Mouse (Mus musculus): Measurements from ENCODE around the gene Nudc. TPM values are rescaled to one million over a fixed set of nuclear protein-coding genes. Genes with fewer than 3 reads are reported as not detected.

Gene Nudc
- polyA plus RNA-seq, 1 experiment from 2014 or later: 293 TPM

GRCm38 (mm10) chr4:133494867-133495266 is 50.9 kb downstream of the Nudc start:
- Histone ChIP-seq H3K27me3 (ENCODE audit: insufficient read depth, low read length) (peaks cover 51% of the 10 kb centered on the region), H3K4me1 (ENCODE audit: insufficient read depth, low read length) (peaks cover 20% of the 10 kb centered on the region), H3K9me3 (ENCODE audit: low read length) (no peaks in the 10 kb centered on the region), H3K4me2 (replicated peaks; ENCODE audit: low read depth, low read length) (no peak overlapping the region), H3K27ac (ENCODE audit: low read length) (no peak overlapping the region), H3K36me3 (ENCODE audit: insufficient read depth, low read length) (no peaks in the 10 kb centered on the region), H3K9ac (replicated peaks; ENCODE audit: low read length) (no peak overlapping the region), H3K4me3 (ENCODE audit: low read length) (no peak overlapping the region)
- 69% methylated on average over 4 of the region's 4 CpGs for WGBS
- no peak for ATAC-seq (ENCODE audit: low FRiP score, low TSS enrichment)

GRCm38 (mm10) chr4:133494432-133494831 is 51.4 kb downstream of the Nudc start:
- H3K36me3 ChIP-seq (ENCODE audit: insufficient read depth, low read length): no peaks in the 10 kb centered on the region
- peaks cover 47% of the 10 kb centered on the region for H3K27me3 ChIP-seq (ENCODE audit: insufficient read depth, low read length)
- H3K9ac ChIP-seq (replicated peaks; ENCODE audit: low read length): peak overlapping the region; percentile 28; the same call in 1 of the 2 replicates
- no peak for ATAC-seq (ENCODE audit: low FRiP score, low TSS enrichment)
- H3K9me3 ChIP-seq (ENCODE audit: low read length): no peaks in the 10 kb centered on the region
- peaks cover 23% of the 10 kb centered on the region for H3K4me1 ChIP-seq (ENCODE audit: insufficient read depth, low read length)
- H3K4me2 ChIP-seq (replicated peaks; ENCODE audit: low read depth, low read length): peak overlapping the region; percentile 67
- no peak overlapping the region for H3K27ac ChIP-seq (ENCODE audit: low read length)
- H3K4me3 ChIP-seq (ENCODE audit: low read length): peak overlapping the region; percentile 39
- WGBS: 0% methylated on average over 12 of the region's 12 CpGs

- peak overlapping the region; percentile 67 for H3K4me2 ChIP-seq (replicated peaks; ENCODE audit: low read depth, low read length)
- H3K36me3 ChIP-seq (ENCODE audit: insufficient read depth, low read length): no peaks in the 10 kb centered on the region
- ATAC-seq (ENCODE audit: low FRiP score, low TSS enrichment): no peak
- 18% methylated on average over 10 of the region's 12 CpGs for WGBS
- peak overlapping the region; percentile 28; the same call in 1 of the 2 replicates for H3K9ac ChIP-seq (replicated peaks; ENCODE audit: low read length)
- peaks cover 42% of the 10 kb centered on the region for H3K27me3 ChIP-seq (ENCODE audit: insufficient read depth, low read length)
- no peak overlapping the region for H3K27ac ChIP-seq (ENCODE audit: low read length)
- H3K9me3 ChIP-seq (ENCODE audit: low read length): no peaks in the 10 kb centered on the region
- peaks cover 27% of the 10 kb centered on the region for H3K4me1 ChIP-seq (ENCODE audit: insufficient read depth, low read length)
- H3K4me3 ChIP-seq (ENCODE audit: low read length): peak overlapping the region; percentile 39
Measured at GRCm38 (mm10) chr4:133493895-133494294, 51.9 kb downstream of the Nudc start.

- Histone ChIP-seq H3K9me3 (ENCODE audit: low read length) (no peaks in the 10 kb centered on the region), H3K4me3 (ENCODE audit: low read length) (no peak overlapping the region), H3K36me3 (ENCODE audit: insufficient read depth, low read length) (no peaks in the 10 kb centered on the region), H3K9ac (replicated peaks; ENCODE audit: low read length) (no peak overlapping the region), H3K4me1 (ENCODE audit: insufficient read depth, low read length) (peaks cover 16% of the 10 kb centered on the region), H3K27me3 (ENCODE audit: insufficient read depth, low read length) (peaks cover 21% of the 10 kb centered on the region), H3K4me2 (replicated peaks; ENCODE audit: low read depth, low read length) (no peak overlapping the region), H3K27ac (ENCODE audit: low read length) (no peak overlapping the region)
- WGBS: 33% methylated on average over 10 of the region's 10 CpGs
- 0 out of 2 replicates have a peak, but pooled peaks have one; percentile 14 for ATAC-seq (ENCODE audit: low FRiP score, low TSS enrichment)
Measured at GRCm38 (mm10) chr4:133491800-133492199, 54.0 kb downstream of the Nudc start.

- no peaks in the 10 kb centered on the region for H3K9me3 ChIP-seq (ENCODE audit: low read length)
- no peak overlapping the region for H3K4me2 ChIP-seq (replicated peaks; ENCODE audit: low read depth, low read length)
- 41% methylated on average over 4 of the region's 4 CpGs for WGBS
- H3K9ac ChIP-seq (replicated peaks; ENCODE audit: low read length): no peak overlapping the region
- no peaks in the 10 kb centered on the region for H3K27me3 ChIP-seq (ENCODE audit: insufficient read depth, low read length)
- no peak for ATAC-seq (ENCODE audit: low FRiP score, low TSS enrichment)
- H3K4me1 ChIP-seq (ENCODE audit: insufficient read depth, low read length): peaks cover 16% of the 10 kb centered on the region
- no peaks in the 10 kb centered on the region for H3K36me3 ChIP-seq (ENCODE audit: insufficient read depth, low read length)
- 0 out of 2 replicates have a peak overlapping the region, but pooled peaks have one; percentile 6 for H3K27ac ChIP-seq (ENCODE audit: low read length)
- no peak overlapping the region for H3K4me3 ChIP-seq (ENCODE audit: low read length)
Measured at GRCm38 (mm10) chr4:133489489-133490245, 56.1 kb downstream of the Nudc start.

GRCm38 (mm10) chr4:133488619-133489392 is 57.0 kb downstream of the Nudc start:
- 0 out of 2 replicates have a peak overlapping the region, but pooled peaks have one; percentile 6 for H3K27ac ChIP-seq (ENCODE audit: low read length)
- peaks cover 21% of the 10 kb centered on the region for H3K4me1 ChIP-seq (ENCODE audit: insufficient read depth, low read length)
- H3K36me3 ChIP-seq (ENCODE audit: insufficient read depth, low read length): no peaks in the 10 kb centered on the region
- no peak for ATAC-seq (ENCODE audit: low FRiP score, low TSS enrichment)
- H3K9ac ChIP-seq (replicated peaks; ENCODE audit: low read length): no peak overlapping the region
- no peak overlapping the region for H3K4me3 ChIP-seq (ENCODE audit: low read length)
- H3K4me2 ChIP-seq (replicated peaks; ENCODE audit: low read depth, low read length): no peak overlapping the region
- H3K9me3 ChIP-seq (ENCODE audit: low read length): no peaks in the 10 kb centered on the region
- peaks cover 2% of the 10 kb centered on the region; the same call in 1 of the 2 replicates for H3K27me3 ChIP-seq (ENCODE audit: insufficient read depth, low read length)
- WGBS: 60% methylated on average over 20 of the region's 20 CpGs

GRCm38 (mm10) chr4:133486673-133487357 is 59.0 kb downstream of the Nudc start:
- Histone ChIP-seq H3K27me3 (ENCODE audit: insufficient read depth, low read length) (peaks cover 12% of the 10 kb centered on the region; the same call in 1 of the 2 replicates), H3K9me3 (ENCODE audit: low read length) (no peaks in the 10 kb centered on the region), H3K4me3 (ENCODE audit: low read length) (no peak overlapping the region), H3K4me1 (ENCODE audit: insufficient read depth, low read length) (peaks cover 20% of the 10 kb centered on the region), H3K27ac (ENCODE audit: low read length) (no peak overlapping the region), H3K9ac (replicated peaks; ENCODE audit: low read length) (no peak overlapping the region), H3K4me2 (replicated peaks; ENCODE audit: low read depth, low read length) (no peak overlapping the region), H3K36me3 (ENCODE audit: insufficient read depth, low read length) (no peaks in the 10 kb centered on the region)
- WGBS: 95% methylated on average over 26 of the region's 26 CpGs
- no peak for ATAC-seq (ENCODE audit: low FRiP score, low TSS enrichment)

GRCm38 (mm10) chr4:133485691-133486425 is 59.9 kb downstream of the Nudc start:
- no peak overlapping the region for H3K4me2 ChIP-seq (replicated peaks; ENCODE audit: low read depth, low read length)
- no peak for ATAC-seq (ENCODE audit: low FRiP score, low TSS enrichment)
- no peak overlapping the region for H3K4me3 ChIP-seq (ENCODE audit: low read length)
- H3K9me3 ChIP-seq (ENCODE audit: low read length): no peaks in the 10 kb centered on the region
- H3K9ac ChIP-seq (replicated peaks; ENCODE audit: low read length): no peak overlapping the region
- WGBS: 84% methylated on average over 28 of the region's 28 CpGs
- no peaks in the 10 kb centered on the region for H3K36me3 ChIP-seq (ENCODE audit: insufficient read depth, low read length)
- peaks cover 20% of the 10 kb centered on the region for H3K27me3 ChIP-seq (ENCODE audit: insufficient read depth, low read length)
- H3K4me1 ChIP-seq (ENCODE audit: insufficient read depth, low read length): peaks cover 18% of the 10 kb centered on the region
- H3K27ac ChIP-seq (ENCODE audit: low read length): no peak overlapping the region

All from kidney, embryonic 16.5 days (tissue).